Mouse (Mus musculus) thymus, adult 2 months (tissue): ENCODE measurements at regions not wholly inside any gene's neighbourhood (a gene's known extent, or its start where the extent isn't known, plus 50 kb on each side); places are given as distances from the start of the nearest gene placed in this dataset.

Experiments
- DNase-seq: peaks from one replicate; pipeline ENCODE4 v3.0.0; 2021
- H3K27ac ChIP-seq: fragments of 200-500 bp; 2 replicates; pipeline ENCODE4 v1.5.1; 2012; ENCODE audit warnings: low read length, control low read depth; ENCODE audit not compliant: control insufficient read depth, insufficient read depth
- H3K27me3 ChIP-seq: fragments of 200-500 bp; 2 replicates; pipeline ENCODE4 v1.6.1; 2012; ENCODE audit warnings: mild to moderate bottlenecking, low read length, moderate library complexity, mixed read lengths; ENCODE audit not compliant: control insufficient read depth, insufficient read depth
- H3K36me3 ChIP-seq: fragments of 200-500 bp; 2 replicates; pipeline ENCODE4 v1.6.1; 2012; ENCODE audit warnings: mild to moderate bottlenecking, low read length, moderate library complexity; ENCODE audit not compliant: control insufficient read depth, insufficient read depth
- H3K4me1 ChIP-seq: fragments of 200-500 bp; replicated peaks from 2 replicates; pipeline ENCODE4 v1.6.1; 2012; ENCODE audit warnings: low read length; ENCODE audit not compliant: control insufficient read depth, insufficient read depth
- H3K4me3 ChIP-seq: fragments of 200-500 bp; 2 replicates; pipeline ENCODE4 v1.5.1; 2012; ENCODE audit warnings: mild to moderate bottlenecking, low read length, control low read depth, moderate library complexity; ENCODE audit not compliant: control insufficient read depth, insufficient read depth
- CTCF ChIP-seq: fragments of 200-500 bp; IDR thresholded peaks from 2 replicates; pipeline ENCODE4 v1.5.1; 2012; ENCODE audit warnings: mild to moderate bottlenecking, control low read depth, low read length, moderate library complexity, borderline replicate concordance; ENCODE audit not compliant: control insufficient read depth, poor library complexity, insufficient read depth; ENCODE audit errors: extremely low read depth
- POLR2A ChIP-seq: fragments of 200-500 bp; IDR thresholded peaks from 2 replicates; pipeline ENCODE4 v1.6.1; 2012; ENCODE audit warnings: mild to moderate bottlenecking, low read length, control low read depth, moderate library complexity; ENCODE audit not compliant: control insufficient read depth, poor library complexity, insufficient read depth; ENCODE audit errors: extremely low read depth
- WGBS: fragments of 180-500 bp; shearing (Covaris S2); methylation state at CpG from one replicate; pipeline ENCODE4 v1.1.7; 2018; 5-methylcytosine and 5-hydroxymethylcytosine counted together

GRCm38 (mm10) chr4:89508103-89508763, 171.0 kb upstream of the Dmrta1 start:
- no peak overlapping the region for H3K4me3 ChIP-seq
- TF ChIP-seq CTCF, result no peak
- TF ChIP-seq POLR2A, result no peak
- H3K36me3 ChIP-seq, result no peaks in the 10 kb centered on the region
- DNase-seq, result no peak
- H3K27ac ChIP-seq, result no peak overlapping the region
- H3K4me1 ChIP-seq, result no peaks in the 10 kb centered on the region
- no peaks in the 10 kb centered on the region; the same call in 1 of the 2 replicates for H3K27me3 ChIP-seq
- WGBS, result 72% methylated on average over 6 of the region's 6 CpGs

GRCm38 (mm10) chr4:89505368-89505819, 173.8 kb upstream of the Dmrta1 start:
- TF ChIP-seq CTCF, result no peak
- TF ChIP-seq POLR2A, result no peak
- H3K27ac ChIP-seq, result no peak overlapping the region
- no peak overlapping the region for H3K4me3 ChIP-seq
- H3K4me1 ChIP-seq, result no peaks in the 10 kb centered on the region
- 48% methylated on average over 6 of the region's 6 CpGs for WGBS
- no peaks in the 10 kb centered on the region; the same call in 1 of the 2 replicates for H3K27me3 ChIP-seq
- H3K36me3 ChIP-seq, result no peaks in the 10 kb centered on the region
- DNase-seq, result no peak

GRCm38 (mm10) chr4:89500232-89500631, 179.0 kb upstream of the Dmrta1 start:
- WGBS, result 75% methylated on average over 4 of the region's 4 CpGs
- DNase-seq, result no peak
- Histone ChIP-seq H3K36me3 (no peaks in the 10 kb centered on the region), H3K4me3 (no peak overlapping the region), H3K4me1 (no peaks in the 10 kb centered on the region), H3K27ac (no peak overlapping the region), H3K27me3 (no peaks in the 10 kb centered on the region)
- TF ChIP-seq POLR2A, result no peak
- no peak for TF ChIP-seq CTCF

- H3K4me1 ChIP-seq, result no peaks in the 10 kb centered on the region
- H3K4me3 ChIP-seq, result no peak overlapping the region
- whole genome bisulfite sequencing, result 91% methylated on average over 8 of the region's 8 CpGs
- TF ChIP-seq CTCF, result no peak
- no peak for TF ChIP-seq POLR2A
- no peaks in the 10 kb centered on the region for H3K27me3 ChIP-seq
- no peak for DNase-seq
- H3K36me3 ChIP-seq, result no peaks in the 10 kb centered on the region
- H3K27ac ChIP-seq, result no peak overlapping the region
Measured at GRCm38 (mm10) chr4:89490947-89491346, 180.1 kb upstream of the Cdkn2b start.

GRCm38 (mm10) chr4:89487416-89488165, 176.8 kb upstream of the Cdkn2b start:
- H3K4me1 ChIP-seq, result no peaks in the 10 kb centered on the region
- H3K36me3 ChIP-seq, result no peaks in the 10 kb centered on the region
- TF ChIP-seq POLR2A, result no peak
- no peak for TF ChIP-seq CTCF
- H3K27me3 ChIP-seq, result no peaks in the 10 kb centered on the region
- no peak overlapping the region for H3K4me3 ChIP-seq
- no peak for DNase-seq
- no peak overlapping the region for H3K27ac ChIP-seq
- WGBS, result 53% methylated on average over 5 of the region's 5 CpGs

- no peak overlapping the region for H3K4me3 ChIP-seq
- H3K4me1 ChIP-seq, result no peaks in the 10 kb centered on the region
- 28% methylated on average over 4 of the region's 4 CpGs for WGBS
- TF ChIP-seq CTCF (no peak), POLR2A (no peak)
- no peaks in the 10 kb centered on the region for H3K36me3 ChIP-seq
- no peak overlapping the region for H3K27ac ChIP-seq
- no peaks in the 10 kb centered on the region for H3K27me3 ChIP-seq
- no peak for DNase-seq
Measured at GRCm38 (mm10) chr4:89486963-89487362, 176.1 kb upstream of the Cdkn2b start.

GRCm38 (mm10) chr4:89485981-89486531, 175.2 kb upstream of the Cdkn2b start:
- no peak for DNase-seq
- Histone ChIP-seq H3K4me3 (no peak overlapping the region), H3K27ac (no peak overlapping the region), H3K4me1 (no peaks in the 10 kb centered on the region), H3K36me3 (no peaks in the 10 kb centered on the region), H3K27me3 (no peaks in the 10 kb centered on the region)
- no peak for TF ChIP-seq CTCF
- no peak for TF ChIP-seq POLR2A
- whole genome bisulfite sequencing, result 24% methylated on average over 11 of the region's 11 CpGs
